Mouse (Mus musculus) liver, postnatal 0 days (tissue): ENCODE measurements at regions not wholly inside any gene's neighbourhood (a gene's known extent, or its start where the extent isn't known, plus 50 kb on each side); places are given as distances from the start of the nearest gene placed in this dataset.

Experiments used
- ATAC-seq: fragments of 200-750 bp; cut with Nextera tagmentation; 2 replicates; pipeline ENCODE4 v1.8.0; 2017; ENCODE audit warnings: mild to moderate bottlenecking, moderate library complexity
- DNase-seq: peaks from one replicate; pipeline ENCODE4 v3.0.0-alpha.2; 2016
- H3K27ac ChIP-seq: fragments of 300-500 bp; sonication (generic); 2 replicates; pipeline ENCODE4 v1.5.1; 2014; ENCODE audit warnings: antibody characterized with exemption, moderate library complexity, mild to moderate bottlenecking, low read depth
- H3K27me3 ChIP-seq: fragments of 300-500 bp; sonication (generic); 2 replicates; pipeline ENCODE4 v1.6.1; 2014; ENCODE audit warnings: low read length, control low read depth, mixed read lengths; ENCODE audit not compliant: insufficient read depth
- H3K36me3 ChIP-seq: fragments of 300-500 bp; sonication (generic); replicated peaks from 2 replicates; pipeline ENCODE4 v1.6.1; 2014; ENCODE audit warnings: mild to moderate bottlenecking, control low read depth, low read length, moderate library complexity, mixed read lengths; ENCODE audit not compliant: insufficient read depth
- H3K4me1 ChIP-seq: fragments of 300-500 bp; sonication (generic); 2 replicates; pipeline ENCODE4 v1.6.1; 2014; ENCODE audit warnings: antibody characterized with exemption, mild to moderate bottlenecking, control low read depth; ENCODE audit not compliant: insufficient read depth
- H3K4me2 ChIP-seq: fragments of 300-500 bp; sonication (generic); 2 replicates; pipeline ENCODE4 v1.6.1; 2014; ENCODE audit warnings: low read depth, mild to moderate bottlenecking, low read length, moderate library complexity, mixed read lengths
- H3K4me3 ChIP-seq: fragments of 300-500 bp; sonication (generic); 2 replicates; pipeline ENCODE4 v1.5.1; 2014; ENCODE audit warnings: low read depth, low read length
- H3K9ac ChIP-seq: fragments of 300-500 bp; sonication (generic); replicated peaks from 2 replicates; pipeline ENCODE4 v1.6.1; 2014; ENCODE audit warnings: mild to moderate bottlenecking, moderate library complexity
- H3K9me3 ChIP-seq: fragments of 300-500 bp; sonication (generic); 2 replicates; pipeline ENCODE4 v1.6.1; 2016; ENCODE audit warnings: mild to moderate bottlenecking, control low read depth, low read length, mixed read lengths
- CTCF ChIP-seq: sonication (generic); IDR thresholded peaks from 2 replicates; pipeline ENCODE4 v1.5.1; 2016; ENCODE audit warnings: antibody characterized with exemption, low read depth
- EP300 ChIP-seq: IDR thresholded peaks from 2 replicates; pipeline ENCODE4 v1.6.1; 2016; ENCODE audit warnings: antibody characterized with exemption, low read depth, mild to moderate bottlenecking
- WGBS: fragments of 180-500 bp; shearing (Covaris S2); extraction: QIAGEN DNeasy Blood & Tissue Kit; methylation state at CpG from one replicate; pipeline ENCODE4 v1.1.7; 2014; ENCODE audit not compliant: insufficient replicate concordance; 5-methylcytosine and 5-hydroxymethylcytosine counted together

DNA sequence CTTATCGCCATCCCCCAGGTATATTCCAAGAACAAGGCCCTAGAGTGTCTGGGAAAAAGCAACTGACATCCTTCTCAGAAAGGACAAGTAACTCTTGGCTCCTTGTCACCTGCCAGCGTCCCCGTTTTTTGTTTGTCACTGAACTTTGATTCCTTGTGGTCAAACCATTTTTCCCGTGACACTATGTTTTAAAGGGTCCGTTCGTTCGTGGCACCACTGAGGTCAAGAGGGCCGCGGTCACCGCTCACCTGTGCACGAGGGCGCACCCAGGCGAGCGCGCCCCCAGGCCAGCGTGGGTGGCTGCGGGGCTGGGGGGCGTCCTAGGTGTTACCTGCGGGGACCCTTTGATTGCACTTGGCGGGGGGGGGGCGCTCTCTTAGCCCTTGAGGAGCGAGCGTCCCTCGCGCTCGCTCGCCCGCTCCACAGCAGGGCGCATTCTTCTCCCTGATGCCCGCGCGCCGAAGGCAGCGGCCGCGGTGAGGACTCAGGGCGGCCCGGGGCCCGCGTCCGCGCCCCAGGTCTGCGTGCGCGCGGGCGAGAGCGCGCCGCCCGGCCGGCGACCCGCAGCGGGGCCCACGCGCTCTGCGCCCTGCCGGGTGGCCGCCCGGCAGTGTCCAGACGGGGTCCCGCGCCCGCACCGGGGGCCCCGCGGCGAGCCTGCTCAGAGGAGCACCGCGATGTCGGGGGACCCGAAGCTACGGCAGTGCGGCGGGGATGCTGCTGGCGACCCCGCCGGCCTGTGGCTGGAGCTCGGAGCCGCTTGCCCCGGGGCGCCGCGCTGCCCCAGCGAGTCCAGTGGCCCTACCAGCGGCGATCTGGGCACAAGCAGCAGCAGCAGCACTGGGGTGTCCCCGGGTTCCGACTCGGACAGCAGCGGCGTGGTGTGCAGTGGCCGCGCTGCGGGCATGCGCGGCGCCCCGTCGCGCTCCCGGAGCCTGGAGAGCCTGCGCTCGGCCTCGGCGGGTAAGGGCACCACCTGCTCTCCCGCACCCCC, 92.5 kb downstream of the Fam168b start:
- H3K27ac ChIP-seq = no peak overlapping the region
- peaks cover 40% of the 10 kb centered on the region for H3K27me3 ChIP-seq
- peak overlapping the region; percentile 20; the same call in 1 of the 2 replicates for H3K4me3 ChIP-seq
- WGBS = 2% methylated on average over 84 of the region's 108 CpGs
- peak overlapping the region; percentile 35 for H3K4me2 ChIP-seq
- H3K9ac ChIP-seq = no peak overlapping the region
- no peaks in the 10 kb centered on the region for H3K4me1 ChIP-seq
- DNase-seq = no peak
- ATAC-seq = no peak
- H3K9me3 ChIP-seq = no peaks in the 10 kb centered on the region
- TF ChIP-seq EP300 (no peak), CTCF (no peak)
- H3K36me3 ChIP-seq = no peaks in the 10 kb centered on the region

- Histone ChIP-seq H3K27me3 (peaks cover 40% of the 10 kb centered on the region), H3K36me3 (no peaks in the 10 kb centered on the region), H3K9ac (no peak overlapping the region), H3K4me1 (no peaks in the 10 kb centered on the region), H3K4me2 (no peak overlapping the region), H3K27ac (no peak overlapping the region), H3K4me3 (0 out of 2 replicates have a peak overlapping the region, but pooled peaks have one; percentile 20), H3K9me3 (no peaks in the 10 kb centered on the region)
- DNase-seq = no peak
- TF ChIP-seq CTCF (no peak), EP300 (no peak)
- no peak for ATAC-seq
- 3% methylated on average over 6 of the region's 6 CpGs for WGBS
These were observed 91.7 kb downstream of the Fam168b start for GRCm38 (mm10) chr1:34751128-34751527.

DNA sequence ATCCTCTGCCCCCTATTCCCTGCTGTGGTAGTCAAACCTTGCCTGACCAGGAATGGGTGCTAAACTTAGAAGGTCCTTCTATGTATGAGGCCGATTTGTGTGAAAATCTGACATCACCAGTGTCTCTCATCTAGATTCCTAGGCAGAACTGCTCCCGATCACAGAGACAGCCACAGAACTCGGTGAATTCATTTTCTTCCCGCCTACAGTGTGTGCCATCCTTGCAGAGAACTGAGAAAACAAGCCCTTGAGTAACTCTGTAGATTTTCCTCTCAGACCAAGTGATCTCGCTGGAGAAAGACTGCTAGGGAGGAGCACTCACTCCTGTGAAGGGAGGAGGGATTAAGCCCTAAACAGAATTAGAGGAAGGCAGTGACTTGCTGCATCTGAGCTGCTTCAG, 89.3 kb downstream of the Fam168b start:
- Histone ChIP-seq H3K27ac (no peak overlapping the region), H3K4me2 (no peak overlapping the region), H3K4me3 (no peak overlapping the region), H3K9me3 (no peaks in the 10 kb centered on the region), H3K9ac (no peak overlapping the region), H3K4me1 (no peaks in the 10 kb centered on the region), H3K36me3 (no peaks in the 10 kb centered on the region), H3K27me3 (peaks cover 37% of the 10 kb centered on the region)
- ATAC-seq = no peak
- TF ChIP-seq EP300 (no peak), CTCF (no peak)
- WGBS = 52% methylated on average over 5 of the region's 5 CpGs
- no peak for DNase-seq

DNA sequence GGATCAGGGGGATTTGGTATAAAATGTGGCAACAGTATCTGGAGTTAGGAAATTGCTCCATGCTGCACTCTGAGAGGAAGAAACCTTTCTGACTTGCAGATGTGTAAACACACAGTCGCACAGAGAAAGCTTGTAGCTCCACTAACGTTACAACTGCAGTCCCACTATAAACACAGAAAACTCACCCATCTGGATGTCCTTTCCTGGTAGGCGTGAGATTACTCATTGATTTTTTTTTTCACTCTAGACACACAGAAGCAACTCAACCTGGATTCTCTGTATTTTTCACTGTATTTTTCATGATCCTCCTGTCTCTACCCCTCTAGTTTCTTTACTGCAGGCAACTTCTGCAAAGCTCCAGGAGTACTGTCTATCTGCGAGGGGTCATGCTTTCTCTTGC, 82.3 kb downstream of the Fam168b start:
- Histone ChIP-seq H3K27me3 (no peaks in the 10 kb centered on the region), H3K27ac (no peak overlapping the region), H3K4me2 (no peak overlapping the region), H3K9ac (no peak overlapping the region), H3K4me1 (no peaks in the 10 kb centered on the region), H3K4me3 (no peak overlapping the region), H3K36me3 (no peaks in the 10 kb centered on the region), H3K9me3 (no peaks in the 10 kb centered on the region)
- WGBS = 39% methylated on average over 4 of the region's 4 CpGs
- no peak for TF ChIP-seq CTCF
- TF ChIP-seq EP300 = no peak
- DNase-seq = no peak
- ATAC-seq = no peak

DNA sequence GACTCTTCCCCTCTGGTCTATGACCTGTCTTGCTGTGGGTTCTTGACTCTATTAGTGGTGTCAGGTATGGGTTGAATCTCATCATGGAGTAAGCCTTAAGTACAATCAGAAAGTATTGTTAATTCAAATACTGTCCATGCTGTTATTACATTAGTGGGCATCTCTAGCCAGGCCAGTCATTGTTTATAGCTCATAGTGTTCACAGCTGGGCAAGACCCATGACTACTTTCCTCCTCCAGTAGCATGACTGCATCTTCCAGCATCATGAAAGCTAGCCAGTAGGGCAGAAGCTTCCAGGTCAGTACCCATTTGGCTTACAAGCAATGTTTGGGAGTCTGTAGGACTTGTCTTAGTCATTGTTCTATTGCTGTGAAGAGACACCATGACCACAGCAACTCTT, 81.4 kb downstream of the Fam168b start:
- Histone ChIP-seq H3K27ac (no peak overlapping the region), H3K9me3 (no peaks in the 10 kb centered on the region), H3K27me3 (no peaks in the 10 kb centered on the region), H3K4me1 (no peaks in the 10 kb centered on the region), H3K9ac (no peak overlapping the region), H3K36me3 (no peaks in the 10 kb centered on the region), H3K4me2 (no peak overlapping the region), H3K4me3 (no peak overlapping the region)
- DNase-seq (no peak), ATAC-seq (no peak)
- no peak for TF ChIP-seq CTCF
- no peak for TF ChIP-seq EP300

DNA sequence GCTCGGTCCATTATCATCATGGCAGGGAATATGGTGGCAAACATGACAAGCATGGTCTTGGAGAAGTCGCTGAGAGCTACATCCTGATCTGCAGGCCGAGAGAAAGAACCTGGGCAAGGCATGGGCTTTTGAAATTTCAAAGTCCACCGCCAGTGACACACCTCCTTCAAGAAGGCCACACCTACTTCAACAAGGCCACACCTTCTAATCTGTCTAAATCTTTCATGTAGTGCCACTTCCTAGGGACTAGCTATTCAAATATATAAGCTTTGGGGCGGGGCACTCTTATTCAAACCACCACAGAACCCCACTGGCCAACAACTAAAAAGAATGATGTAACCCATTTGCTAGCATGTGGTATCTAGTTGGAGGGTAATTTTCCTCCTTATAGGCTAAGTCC, 81.0 kb downstream of the Fam168b start:
- no peak overlapping the region for H3K9ac ChIP-seq
- H3K4me1 ChIP-seq = no peaks in the 10 kb centered on the region
- DNase-seq (no peak), ATAC-seq (no peak)
- no peak overlapping the region for H3K4me3 ChIP-seq
- no peaks in the 10 kb centered on the region for H3K36me3 ChIP-seq
- no peaks in the 10 kb centered on the region for H3K27me3 ChIP-seq
- no peak overlapping the region for H3K27ac ChIP-seq
- H3K9me3 ChIP-seq = no peaks in the 10 kb centered on the region
- 75% methylated on average over 5 of the region's 5 CpGs for WGBS
- H3K4me2 ChIP-seq = no peak overlapping the region
- TF ChIP-seq EP300 = no peak
- no peak for TF ChIP-seq CTCF
